Mouse (Mus musculus) ES-Bruce4 (cell line): ENCODE data around the gene Dph5.

Experiments
- CTCF ChIP-seq: IDR thresholded peaks from one replicate; pipeline ENCODE4 v1.8.1; 2011; ENCODE audit warnings: low read depth, low read length
- EP300 ChIP-seq: IDR thresholded peaks from 2 replicates; pipeline ENCODE4 v1.6.1; 2011; ENCODE audit warnings: low read depth, low read length; ENCODE audit not compliant: insufficient read depth

GRCm38 (mm10) chr3:115855576-115855975, 32.1 kb upstream of the Dph5 start:
- TF ChIP-seq CTCF: no peak
- TF ChIP-seq EP300: no peak
